Mouse (Mus musculus) lung, embryonic 15.5 days (tissue): ENCODE data around the gene Cdhr4. TPM values are rescaled to one million over a fixed set of nuclear protein-coding genes. Genes with fewer than 3 reads are reported as not detected.

Experiments used
- ATAC-seq: fragments of 200-750 bp; cut with Nextera tagmentation; 2 replicates; pipeline ENCODE4 v1.8.0; 2017; ENCODE audit warnings: moderate number of reproducible peaks, borderline replicate concordance; ENCODE audit not compliant: low FRiP score, low TSS enrichment; ENCODE audit errors: extremely low read depth
- H3K27ac ChIP-seq: fragments of 300-500 bp; sonication (generic); 2 replicates; pipeline ENCODE4 v1.5.1; 2015; ENCODE audit warnings: moderate library complexity, mild to moderate bottlenecking, inconsistent platforms
- H3K27me3 ChIP-seq: fragments of 300-500 bp; sonication (generic); 2 replicates; pipeline ENCODE4 v1.6.1; 2015; ENCODE audit warnings: inconsistent platforms
- H3K36me3 ChIP-seq: fragments of 300-500 bp; sonication (generic); 2 replicates; pipeline ENCODE4 v1.6.1; 2015; ENCODE audit warnings: inconsistent platforms
- H3K4me1 ChIP-seq: fragments of 300-500 bp; sonication (generic); 2 replicates; pipeline ENCODE4 v1.6.1; 2015; ENCODE audit warnings: inconsistent platforms
- H3K4me2 ChIP-seq: fragments of 300-500 bp; sonication (generic); 2 replicates; pipeline ENCODE4 v1.6.1; 2015; ENCODE audit warnings: inconsistent platforms, mild to moderate bottlenecking, moderate library complexity
- H3K4me3 ChIP-seq: fragments of 300-500 bp; sonication (generic); 2 replicates; pipeline ENCODE4 v1.5.1; 2015; ENCODE audit warnings: mild to moderate bottlenecking, inconsistent platforms
- H3K9ac ChIP-seq: fragments of 300-500 bp; sonication (generic); 2 replicates; pipeline ENCODE4 v1.6.1; 2015; ENCODE audit warnings: inconsistent platforms
- H3K9me3 ChIP-seq: fragments of 300-500 bp; sonication (generic); 2 replicates; pipeline ENCODE4 v1.6.1; 2016; ENCODE audit warnings: inconsistent platforms
- WGBS: fragments of 180-500 bp; shearing (Covaris S2); methylation state at CpG from one replicate; pipeline ENCODE4 v1.1.7; 2015; 5-methylcytosine and 5-hydroxymethylcytosine counted together
- polyA plus RNA-seq: library from polyadenylated mRNA; unstranded; fragments of >200 nt; fragmentation: Nextera tagmentation; extraction: Ambion mirVana; gene quantifications from 2 replicates; pipeline ENCODE4 v1.2.1, GENCODE M21; 2015

The Cdhr4 gene
- polyA plus RNA-seq, 1 experiment from 2014 or later, result 6.1 TPM

- H3K4me3 ChIP-seq, result no peak overlapping the region
- H3K27ac ChIP-seq, result no peak overlapping the region
- H3K4me2 ChIP-seq, result no peak overlapping the region
- H3K9ac ChIP-seq, result no peak overlapping the region
- WGBS, result 90% methylated on average over 9 of the region's 9 CpGs
- H3K9me3 ChIP-seq, result no peaks in the 10 kb centered on the region
- no peak for ATAC-seq
- peaks cover 5% of the 10 kb centered on the region; the same call in 1 of the 2 replicates for H3K4me1 ChIP-seq
- H3K36me3 ChIP-seq, result peaks cover 42% of the 10 kb centered on the region
- H3K27me3 ChIP-seq, result no peaks in the 10 kb centered on the region
Observed at GRCm38 (mm10) chr9:107962916-107963315, 29.4 kb upstream of the Cdhr4 start.

GRCm38 (mm10) chr9:107963700-107964099 lies 28.6 kb upstream of the Cdhr4 start:
- Histone ChIP-seq H3K4me2 (no peak overlapping the region), H3K4me3 (no peak overlapping the region), H3K4me1 (peaks cover 5% of the 10 kb centered on the region; the same call in 1 of the 2 replicates), H3K27ac (no peak overlapping the region), H3K36me3 (peaks cover 42% of the 10 kb centered on the region), H3K9me3 (no peaks in the 10 kb centered on the region), H3K27me3 (no peaks in the 10 kb centered on the region), H3K9ac (no peak overlapping the region)
- peak; percentile 55; the same call in 1 of the 2 replicates for ATAC-seq
- 13% methylated on average over 5 of the region's 5 CpGs for WGBS

GRCm38 (mm10) chr9:107964681-107965080 lies 27.6 kb upstream of the Cdhr4 start:
- Histone ChIP-seq H3K27ac (no peak overlapping the region), H3K36me3 (peaks cover 40% of the 10 kb centered on the region), H3K4me1 (peaks cover 5% of the 10 kb centered on the region; the same call in 1 of the 2 replicates), H3K9me3 (no peaks in the 10 kb centered on the region), H3K4me2 (no peak overlapping the region), H3K27me3 (no peaks in the 10 kb centered on the region), H3K9ac (no peak overlapping the region), H3K4me3 (no peak overlapping the region)
- WGBS, result 90% methylated on average over 9 of the region's 9 CpGs
- no peak for ATAC-seq

GRCm38 (mm10) chr9:107966676-107967075 lies 25.6 kb upstream of the Cdhr4 start:
- WGBS, result 80% methylated on average over 10 of the region's 10 CpGs
- Histone ChIP-seq H3K9me3 (no peaks in the 10 kb centered on the region), H3K27ac (no peak overlapping the region)

DNA sequence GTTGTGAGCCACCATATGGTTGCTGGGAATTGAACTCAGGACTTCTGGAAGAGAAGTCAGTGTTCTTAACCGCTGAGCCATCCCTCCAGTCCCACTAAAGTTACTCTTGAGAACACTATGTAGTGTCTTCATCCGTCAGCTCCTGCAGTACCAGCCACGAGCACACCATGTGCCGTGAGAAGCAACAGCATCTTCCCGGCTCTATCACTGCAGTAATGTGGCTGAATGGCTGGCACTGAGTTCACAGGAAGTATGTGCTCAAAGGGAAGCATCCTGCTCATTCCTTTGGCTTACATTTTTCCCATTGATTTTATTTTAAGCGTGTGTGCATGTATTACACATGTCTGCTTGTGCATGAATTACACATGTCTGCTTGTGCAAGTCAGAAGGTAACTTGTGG lies 24.9 kb upstream of the Cdhr4 start:
- Histone ChIP-seq H3K9me3 (no peaks in the 10 kb centered on the region), H3K27me3 (no peaks in the 10 kb centered on the region), H3K9ac (no peak overlapping the region), H3K36me3 (peaks cover 21% of the 10 kb centered on the region), H3K4me3 (no peak overlapping the region), H3K27ac (no peak overlapping the region), H3K4me1 (peaks cover 11% of the 10 kb centered on the region; the same call in 1 of the 2 replicates), H3K4me2 (no peak overlapping the region)
- ATAC-seq, result no peak
- 81% methylated on average over 6 of the region's 6 CpGs for WGBS

More at GRCm38 (mm10) chr9:107966676-107967075, 25.6 kb upstream of the Cdhr4 start:
- Histone ChIP-seq H3K9ac (no peak overlapping the region), H3K27me3 (no peaks in the 10 kb centered on the region), H3K4me3 (no peak overlapping the region), H3K36me3 (peaks cover 27% of the 10 kb centered on the region), H3K4me2 (no peak overlapping the region), H3K4me1 (peaks cover 9% of the 10 kb centered on the region; the same call in 1 of the 2 replicates)
- no peak for ATAC-seq

GRCm38 (mm10) chr9:107968531-107968930 lies 23.8 kb upstream of the Cdhr4 start:
- WGBS, result 86% methylated on average over 7 of the region's 7 CpGs
- Histone ChIP-seq H3K27ac (no peak overlapping the region), H3K27me3 (no peaks in the 10 kb centered on the region), H3K4me3 (no peak overlapping the region), H3K4me1 (peaks cover 11% of the 10 kb centered on the region; the same call in 1 of the 2 replicates), H3K4me2 (no peak overlapping the region), H3K36me3 (peaks cover 17% of the 10 kb centered on the region), H3K9me3 (no peaks in the 10 kb centered on the region), H3K9ac (no peak overlapping the region)
- ATAC-seq, result no peak

DNA sequence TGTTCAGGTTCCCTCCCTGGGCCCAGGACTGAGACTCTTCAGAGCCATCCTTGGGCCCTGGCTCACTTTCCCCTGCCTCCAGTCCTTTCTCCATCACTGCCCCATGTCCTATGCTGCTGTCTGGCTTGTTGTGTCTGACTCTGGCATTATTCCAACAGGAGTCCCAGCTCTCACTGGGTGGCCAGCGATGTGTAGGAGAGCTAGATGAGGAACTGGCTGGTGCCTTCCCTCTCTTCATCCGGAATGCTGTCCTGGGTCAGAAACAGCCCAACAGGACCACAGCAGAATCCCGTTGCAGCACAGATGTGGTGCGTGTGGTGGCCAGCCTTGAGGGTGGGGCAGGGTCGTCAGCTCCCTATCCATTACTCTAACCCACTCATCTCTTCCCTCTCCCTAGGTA lies 22.0 kb upstream of the Cdhr4 start:
- H3K4me3 ChIP-seq, result no peak overlapping the region
- H3K9me3 ChIP-seq, result no peaks in the 10 kb centered on the region
- no peak overlapping the region for H3K9ac ChIP-seq
- ATAC-seq, result no peak
- 65% methylated on average over 5 of the region's 5 CpGs for WGBS
- H3K27ac ChIP-seq, result no peak overlapping the region
- peaks cover 12% of the 10 kb centered on the region for H3K36me3 ChIP-seq
- H3K27me3 ChIP-seq, result no peaks in the 10 kb centered on the region
- H3K4me1 ChIP-seq, result peaks cover 12% of the 10 kb centered on the region; the same call in 1 of the 2 replicates
- H3K4me2 ChIP-seq, result no peak overlapping the region

GRCm38 (mm10) chr9:107971690-107972541 lies 20.4 kb upstream of the Cdhr4 start:
- 64% methylated on average over 8 of the region's 8 CpGs for WGBS
- H3K27ac ChIP-seq, result no peak overlapping the region

GRCm38 (mm10) chr9:107974491-107975171 lies 17.7 kb upstream of the Cdhr4 start:
- peak overlapping the region; percentile 31; the same call in 1 of the 2 replicates for H3K27ac ChIP-seq

More at GRCm38 (mm10) chr9:107971690-107972541, 20.4 kb upstream of the Cdhr4 start:
- Histone ChIP-seq H3K4me1 (peaks cover 12% of the 10 kb centered on the region; the same call in 1 of the 2 replicates), H3K4me2 (no peak overlapping the region), H3K9me3 (no peaks in the 10 kb centered on the region), H3K9ac (no peak overlapping the region), H3K27me3 (no peaks in the 10 kb centered on the region), H3K4me3 (no peak overlapping the region), H3K36me3 (peaks cover 12% of the 10 kb centered on the region)
- ATAC-seq, result peak; percentile 23; the same call in 1 of the 2 replicates

DNA sequence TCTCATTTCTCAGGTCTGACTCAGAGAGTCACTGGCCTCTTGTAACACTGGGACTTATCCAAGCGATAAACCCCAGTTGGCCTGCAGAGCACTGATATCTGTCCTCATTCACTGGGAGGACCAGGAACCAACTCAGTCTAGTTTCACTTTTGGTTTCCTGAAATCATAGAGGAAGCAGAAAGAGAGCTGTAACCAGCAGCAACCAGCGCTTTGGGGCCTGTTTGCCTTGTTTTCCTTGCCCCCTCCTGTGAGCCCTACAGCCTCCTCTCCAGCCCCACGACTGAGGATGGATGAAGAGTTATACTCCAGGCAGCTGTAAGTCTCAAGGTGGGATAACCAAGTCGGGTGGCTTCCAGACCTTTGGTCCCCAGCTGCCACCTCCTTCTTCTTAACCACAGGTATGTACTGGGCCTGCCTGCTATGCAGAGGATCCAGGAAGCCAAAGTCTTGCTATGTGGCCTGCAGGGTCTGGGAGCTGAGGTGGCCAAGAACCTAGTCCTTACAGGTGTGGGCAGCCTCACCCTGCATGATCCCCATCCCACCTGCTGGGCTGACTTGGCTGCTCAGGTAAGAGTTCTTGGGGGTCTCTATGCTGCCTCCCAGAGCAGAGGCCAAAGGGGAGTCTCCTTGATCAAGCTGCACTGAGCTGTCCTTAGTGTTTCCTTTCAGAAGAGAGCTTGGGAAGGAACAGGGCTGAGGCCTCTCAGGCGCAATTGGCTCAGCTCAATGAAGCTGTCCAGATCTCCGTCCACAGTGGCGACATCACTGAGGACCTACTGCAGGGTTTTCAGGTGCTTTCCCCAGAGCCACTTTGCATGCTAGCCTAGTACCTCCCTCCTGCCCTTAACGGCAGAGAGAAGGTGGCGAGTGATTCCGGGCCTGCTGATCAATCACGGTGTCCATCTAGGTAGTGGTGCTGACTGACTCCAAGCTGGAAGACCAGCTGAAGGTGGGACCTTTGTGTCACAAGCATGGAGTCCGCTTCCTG lies 16.6 kb upstream of the Cdhr4 start, which contains the start of gene Uba7:
Gene Uba7 (plus strand): TSS at position 107 of the 988 bp plus-strand sequence.
- Histone ChIP-seq H3K4me1 (peaks cover 17% of the 10 kb centered on the region), H3K27me3 (no peaks in the 10 kb centered on the region), H3K4me2 (peak within 1 kb of the TSS; percentile 32), H3K4me3 (0 out of 2 replicates have a peak within 1 kb of the TSS, but pooled peaks have one; percentile 1), H3K9me3 (no peaks in the 10 kb centered on the region), H3K27ac (peak within 1 kb of the TSS; percentile 31; the same call in 1 of the 2 replicates), H3K9ac (no peak within 1 kb of the TSS), H3K36me3 (peaks cover 3% of the 10 kb centered on the region)
- no peak for ATAC-seq
- 62% methylated on average over 12 of the region's 12 CpGs for WGBS

More at GRCm38 (mm10) chr9:107974491-107975171, 17.7 kb upstream of the Cdhr4 start:
- H3K27me3 ChIP-seq, result no peaks in the 10 kb centered on the region
- WGBS, result 69% methylated on average over 10 of the region's 10 CpGs
- H3K4me2 ChIP-seq, result no peak overlapping the region
- no peak for ATAC-seq
- peaks cover 12% of the 10 kb centered on the region; the same call in 1 of the 2 replicates for H3K4me1 ChIP-seq
- H3K9me3 ChIP-seq, result no peaks in the 10 kb centered on the region
- no peak overlapping the region for H3K4me3 ChIP-seq
- H3K36me3 ChIP-seq, result peaks cover 5% of the 10 kb centered on the region
- H3K9ac ChIP-seq, result no peak overlapping the region

GRCm38 (mm10) chr9:107978815-107979214 lies 13.5 kb upstream of the Cdhr4 start:
- H3K36me3 ChIP-seq, result no peaks in the 10 kb centered on the region
- peaks cover 42% of the 10 kb centered on the region for H3K4me1 ChIP-seq
- H3K4me3 ChIP-seq, result no peak overlapping the region
- no peak overlapping the region for H3K4me2 ChIP-seq
- no peaks in the 10 kb centered on the region for H3K9me3 ChIP-seq
- H3K27me3 ChIP-seq, result no peaks in the 10 kb centered on the region
- WGBS, result 84% methylated on average over 12 of the region's 12 CpGs
- H3K9ac ChIP-seq, result no peak overlapping the region
- no peak overlapping the region for H3K27ac ChIP-seq
- ATAC-seq, result no peak
